Mouse (Mus musculus) intestine, embryonic 14.5 days (tissue): ENCODE data around the gene Casp9. TPM values are rescaled to one million over a fixed set of nuclear protein-coding genes. Genes with fewer than 3 reads are reported as not detected.
"Not testable (repeated sequence)": the region's sequence is repeated elsewhere in the genome, so short reads cannot be mapped to it uniquely, and the experiment has no call there.

ENCODE experiments used
- ATAC-seq: fragments of 200-750 bp; cut with Nextera tagmentation; replicated peaks from 2 replicates; pipeline ENCODE4 v1.8.0; 2017; ENCODE audit warnings: low read depth, moderate number of reproducible peaks, moderate TSS enrichment, moderate library complexity; ENCODE audit not compliant: low FRiP score, low TSS enrichment
- DNase-seq: peaks from one replicate; pipeline ENCODE4 v3.0.0-alpha.2; 2018; ENCODE audit warnings: low spot score
- H3K27ac ChIP-seq: fragments of 300-500 bp; sonication (generic); 2 replicates; pipeline ENCODE4 v1.5.1; 2014; ENCODE audit warnings: low read depth, mild to moderate bottlenecking, control low read depth
- H3K27me3 ChIP-seq: fragments of 300-500 bp; sonication (generic); replicated peaks from 2 replicates; pipeline ENCODE4 v1.6.1; 2014; ENCODE audit warnings: low read length, control low read depth; ENCODE audit not compliant: control insufficient read depth, insufficient read depth
- H3K36me3 ChIP-seq: fragments of 300-500 bp; sonication (generic); 2 replicates; pipeline ENCODE4 v1.6.1; 2014; ENCODE audit warnings: low read length, control low read depth; ENCODE audit not compliant: control insufficient read depth, insufficient read depth
- H3K4me1 ChIP-seq: fragments of 300-500 bp; sonication (generic); replicated peaks from 2 replicates; pipeline ENCODE4 v1.6.1; 2014; ENCODE audit warnings: low read length, control low read depth, mixed read lengths; ENCODE audit not compliant: control insufficient read depth, insufficient read depth
- H3K4me2 ChIP-seq: fragments of 300-500 bp; sonication (generic); 2 replicates; pipeline ENCODE4 v1.6.1; 2014; ENCODE audit warnings: low read length
- H3K4me3 ChIP-seq: fragments of 300-500 bp; sonication (generic); 2 replicates; pipeline ENCODE4 v1.5.1; 2014; ENCODE audit warnings: low read depth, low read length, control low read depth, mixed read lengths
- H3K9ac ChIP-seq: fragments of 300-500 bp; sonication (generic); 2 replicates; pipeline ENCODE4 v1.6.1; 2014; ENCODE audit warnings: mild to moderate bottlenecking, low read length
- H3K9me3 ChIP-seq: fragments of 300-500 bp; sonication (generic); 2 replicates; pipeline ENCODE4 v1.6.1; 2016; ENCODE audit warnings: low read length, control low read depth; ENCODE audit not compliant: control insufficient read depth
- WGBS: fragments of 180-500 bp; shearing (Covaris S2); extraction: QIAGEN DNeasy Blood & Tissue Kit; methylation state at CpG from one replicate; pipeline ENCODE4 v1.1.7; 2014; 5-methylcytosine and 5-hydroxymethylcytosine counted together
- polyA plus RNA-seq: library from polyadenylated mRNA; unstranded; fragments of >200 nt; fragmentation: Nextera tagmentation; extraction: Ambion mirVana; gene quantifications from 2 replicates; pipeline ENCODE4 v1.2.1, GENCODE M21; 2014

The Casp9 gene
- polyA plus RNA-seq, 1 experiment from 2014 or later = 19.3 TPM

DNA sequence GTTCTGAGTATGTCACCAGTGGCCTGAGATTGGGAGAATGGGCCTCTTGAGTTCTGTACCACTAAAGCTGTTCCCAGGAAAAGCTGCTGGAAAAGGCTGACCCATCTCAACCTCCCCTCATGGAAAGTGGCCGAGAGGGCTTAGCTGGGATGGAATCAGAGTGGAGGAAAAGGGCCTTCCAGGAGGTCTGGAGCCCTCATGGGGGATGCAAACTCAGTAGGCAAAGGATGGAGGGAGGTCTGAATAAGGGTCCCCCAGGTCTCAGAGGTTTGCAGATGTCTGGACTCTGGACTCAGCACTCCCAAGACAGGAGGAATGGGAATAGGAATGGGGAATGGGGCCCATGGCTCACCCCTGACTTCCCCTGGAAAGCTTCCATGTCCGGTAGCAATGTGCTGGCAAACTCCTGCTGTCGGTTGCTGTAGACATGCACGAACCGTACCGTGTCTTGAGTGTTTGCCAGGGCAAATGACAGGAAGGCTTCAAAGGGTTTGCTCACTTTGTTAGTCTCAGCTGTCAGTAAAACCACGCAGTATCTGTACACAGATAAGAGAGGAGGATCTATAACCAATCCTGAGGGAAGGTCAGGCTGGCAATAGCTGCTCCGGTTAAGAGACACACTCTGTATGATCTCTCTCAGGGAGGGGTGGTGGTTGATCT lies 23.8 kb upstream of the Casp9 start:
- H3K4me2 ChIP-seq = no peak overlapping the region
- WGBS = 87% methylated on average over 8 of the region's 8 CpGs
- H3K4me3 ChIP-seq = no peak overlapping the region
- H3K9ac ChIP-seq = no peak overlapping the region
- no peaks in the 10 kb centered on the region for H3K27me3 ChIP-seq
- ATAC-seq = no peak
- no peaks in the 10 kb centered on the region for H3K9me3 ChIP-seq
- no peak overlapping the region for H3K27ac ChIP-seq
- peaks cover 13% of the 10 kb centered on the region for H3K4me1 ChIP-seq
- H3K36me3 ChIP-seq = peaks cover 81% of the 10 kb centered on the region
- DNase-seq = no peak

DNA sequence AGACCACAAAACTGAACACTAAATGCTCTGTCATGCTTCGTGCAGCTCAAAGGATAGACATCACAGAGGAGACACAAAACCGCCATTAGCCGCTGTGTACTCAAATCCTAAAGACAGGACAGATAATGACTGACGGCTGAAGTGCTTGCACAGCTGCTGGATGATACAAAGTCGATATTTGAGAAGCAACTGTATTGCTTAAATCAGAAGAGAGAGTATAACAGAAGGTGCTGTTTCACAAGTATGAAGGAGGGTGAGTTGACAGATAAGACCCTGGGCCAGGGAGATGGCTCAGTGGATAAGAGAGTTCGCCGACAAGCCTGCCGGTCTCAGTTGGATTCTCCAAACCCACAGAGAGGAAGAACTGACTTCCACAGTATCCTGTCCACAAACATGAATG lies 21.6 kb upstream of the Casp9 start:
- ATAC-seq = no peak
- Histone ChIP-seq H3K9me3 (no peaks in the 10 kb centered on the region), H3K27ac (no peak overlapping the region), H3K4me1 (peaks cover 11% of the 10 kb centered on the region), H3K27me3 (no peaks in the 10 kb centered on the region), H3K36me3 (peaks cover 96% of the 10 kb centered on the region), H3K9ac (no peak overlapping the region), H3K4me2 (no peak overlapping the region), H3K4me3 (no peak overlapping the region)
- DNase-seq = no peak
- WGBS = 93% methylated on average over 8 of the region's 8 CpGs

DNA sequence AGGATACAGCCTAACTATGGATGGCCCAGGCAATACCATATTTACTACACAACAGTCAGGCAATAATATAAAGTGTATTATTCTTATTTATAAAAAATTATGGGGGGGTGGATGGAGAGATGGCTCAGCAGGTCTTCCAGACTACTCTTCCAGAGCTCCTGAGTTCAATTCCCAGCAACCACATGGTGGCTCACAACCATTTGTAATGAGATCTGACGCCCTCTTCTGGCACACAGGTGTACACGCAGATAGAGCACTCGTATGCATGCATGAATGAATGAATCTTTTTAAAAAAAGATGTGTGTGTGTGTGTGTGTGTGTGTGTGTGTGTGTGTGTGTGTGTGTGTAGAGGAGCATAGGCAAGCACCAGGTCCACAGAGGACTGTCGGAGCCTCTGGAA lies 20.4 kb upstream of the Casp9 start:
- H3K36me3 ChIP-seq = peaks cover 94% of the 10 kb centered on the region
- H3K4me2 ChIP-seq, DNase-seq, H3K4me1 ChIP-seq, H3K27me3 ChIP-seq, H3K9me3 ChIP-seq, ATAC-seq, H3K4me3 ChIP-seq, H3K9ac ChIP-seq, H3K27ac ChIP-seq: not testable (repeated sequence)
- WGBS = 82% methylated on average over 4 of the region's 4 CpGs

DNA sequence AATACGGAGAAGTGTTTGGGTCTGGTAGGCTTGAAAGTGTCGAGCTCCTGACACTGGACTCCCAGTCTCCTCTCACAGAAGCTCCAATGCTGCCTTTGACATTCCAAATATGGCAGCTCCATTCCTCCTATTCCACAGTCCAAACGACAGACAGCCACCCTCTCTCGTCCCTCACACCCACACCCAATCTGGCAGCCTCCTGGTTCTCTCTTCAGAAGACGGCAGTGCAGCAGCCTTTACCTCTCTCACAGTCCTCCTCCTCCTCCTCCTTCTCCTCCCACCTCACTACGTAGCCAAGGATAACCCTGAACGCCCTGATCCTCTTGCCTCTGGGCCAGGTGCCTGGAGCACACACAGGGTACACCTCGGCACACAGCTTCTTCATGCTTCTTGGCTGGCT lies 13.6 kb upstream of the Casp9 start:
- Histone ChIP-seq H3K9ac (no peak overlapping the region), H3K4me3 (no peak overlapping the region), H3K27me3 (no peaks in the 10 kb centered on the region), H3K27ac (no peak overlapping the region), H3K4me2 (no peak overlapping the region), H3K9me3 (no peaks in the 10 kb centered on the region), H3K4me1 (no peaks in the 10 kb centered on the region), H3K36me3 (peaks cover 83% of the 10 kb centered on the region)
- 88% methylated on average over 8 of the region's 8 CpGs for WGBS
- ATAC-seq (no peak), DNase-seq (no peak)

DNA sequence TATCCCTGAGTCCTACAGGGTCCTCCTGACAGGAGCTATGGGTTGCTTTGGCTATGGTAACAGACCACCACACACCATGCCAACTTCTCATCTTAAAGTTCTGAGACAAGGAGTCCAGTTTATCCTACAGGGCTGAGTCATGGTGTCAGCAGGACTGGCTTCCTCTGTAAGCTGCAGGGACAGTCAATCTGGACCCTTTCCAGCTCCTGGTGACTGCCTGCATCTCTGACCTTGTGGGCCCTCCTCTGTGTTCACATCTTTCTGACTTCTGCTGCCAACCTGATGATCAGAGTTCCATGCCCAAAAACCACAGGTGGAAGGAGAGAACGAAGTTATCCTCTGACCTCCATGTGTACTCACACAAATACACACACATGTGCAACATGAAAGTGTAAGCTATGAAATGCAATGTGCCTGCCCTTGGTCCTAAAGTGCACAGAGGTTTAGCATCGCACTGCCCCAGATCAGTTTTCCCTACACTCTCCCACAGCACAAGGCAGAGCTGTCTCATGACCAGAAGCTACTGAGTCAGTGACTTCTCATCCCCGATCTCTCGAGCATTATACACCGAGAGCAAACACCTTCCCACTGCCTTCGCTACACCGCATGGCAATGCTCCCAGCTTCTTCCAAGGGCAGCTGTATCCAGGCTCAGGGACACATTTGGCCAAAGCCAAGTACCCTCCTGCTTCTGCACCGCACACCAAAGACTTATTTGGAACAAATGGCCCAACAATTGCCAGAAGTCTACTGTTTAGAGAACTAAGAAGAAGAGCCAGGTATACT lies 12.0 kb upstream of the Casp9 start:
- no peaks in the 10 kb centered on the region for H3K27me3 ChIP-seq
- ATAC-seq = no peak

DNA sequence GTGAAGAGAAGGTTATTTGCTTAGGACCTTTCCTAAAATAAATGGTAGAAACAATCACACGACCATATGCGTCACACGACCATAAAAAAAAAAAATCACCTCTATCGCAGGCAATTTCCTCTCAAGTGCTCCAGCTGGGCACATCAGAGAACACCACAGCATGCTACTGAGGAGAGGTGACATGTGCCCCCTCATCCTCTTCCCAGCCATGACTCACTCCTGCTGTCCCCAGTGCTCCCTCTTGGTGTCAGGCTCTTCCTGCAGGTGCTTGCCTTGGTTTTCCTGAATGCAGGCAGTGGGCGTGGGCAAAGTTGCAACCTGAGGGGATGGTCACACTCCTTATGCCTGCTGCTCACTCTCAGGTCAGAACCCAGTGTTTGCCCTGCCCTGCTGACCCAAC lies 8.6 kb upstream of the Casp9 start:
- DNase-seq (no peak), ATAC-seq (no peak)
- Histone ChIP-seq H3K27ac (no peak overlapping the region), H3K9me3 (no peaks in the 10 kb centered on the region), H3K36me3 (peaks cover 64% of the 10 kb centered on the region), H3K4me2 (no peak overlapping the region), H3K4me1 (peaks cover 6% of the 10 kb centered on the region; the same call in 1 of the 2 replicates), H3K27me3 (no peaks in the 10 kb centered on the region), H3K4me3 (no peak overlapping the region), H3K9ac (no peak overlapping the region)
- 79% methylated on average over 5 of the region's 5 CpGs for WGBS

More for the DNA sequence above, 12.0 kb upstream of the Casp9 start:
- Histone ChIP-seq H3K4me3 (no peak overlapping the region), H3K4me2 (no peak overlapping the region), H3K27ac (no peak overlapping the region), H3K36me3 (peaks cover 73% of the 10 kb centered on the region), H3K9ac (no peak overlapping the region), H3K4me1 (no peaks in the 10 kb centered on the region), H3K9me3 (no peaks in the 10 kb centered on the region)
- DNase-seq = no peak
- 97% methylated on average over 8 of the region's 8 CpGs for WGBS

DNA sequence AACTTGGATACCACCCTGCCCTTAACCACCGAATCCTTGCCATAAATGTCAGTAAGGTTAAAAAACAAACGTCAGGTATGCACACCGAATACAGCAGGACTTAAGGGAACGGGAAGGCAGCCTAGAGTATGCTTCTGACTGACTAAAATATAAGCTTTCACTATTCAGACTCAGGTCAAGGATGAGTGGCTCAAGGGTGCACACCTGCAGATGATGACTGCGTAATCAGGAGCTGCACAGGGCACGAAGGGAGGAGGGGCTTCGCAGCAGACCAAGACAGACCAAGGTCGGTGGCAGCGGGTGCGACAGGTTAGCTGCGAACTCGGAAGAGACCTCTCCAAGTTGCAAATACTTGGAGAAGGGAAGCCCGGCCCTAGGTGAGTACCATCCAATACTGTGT lies 7.3 kb upstream of the Casp9 start:
- Histone ChIP-seq H3K27ac (no peak overlapping the region), H3K27me3 (no peaks in the 10 kb centered on the region), H3K9ac (no peak overlapping the region), H3K9me3 (no peaks in the 10 kb centered on the region), H3K4me1 (peaks cover 7% of the 10 kb centered on the region; the same call in 1 of the 2 replicates), H3K4me3 (no peak overlapping the region), H3K36me3 (peaks cover 56% of the 10 kb centered on the region), H3K4me2 (no peak overlapping the region)
- DNase-seq (no peak), ATAC-seq (no peak)
- WGBS = 93% methylated on average over 13 of the region's 13 CpGs

DNA sequence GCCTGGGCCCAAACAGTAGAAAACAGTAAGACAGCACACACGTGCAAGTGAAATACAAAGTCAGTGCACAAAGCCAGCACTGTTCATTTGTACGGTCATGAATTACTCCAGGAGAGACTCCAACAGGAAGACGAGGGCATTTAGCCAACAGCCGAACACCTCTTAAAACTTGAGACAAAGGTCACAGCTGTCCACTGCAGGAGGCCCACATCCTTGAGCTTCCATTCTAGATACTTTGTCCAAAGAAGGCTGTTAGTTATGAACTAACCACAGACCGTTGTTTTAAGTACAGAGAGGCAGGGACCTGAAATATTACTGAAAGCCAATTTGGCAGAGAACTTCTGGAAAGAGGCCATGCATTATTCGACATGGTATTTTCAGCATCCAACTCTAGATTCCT lies 6.4 kb upstream of the Casp9 start:
- Histone ChIP-seq H3K9ac (no peak overlapping the region), H3K4me3 (no peak overlapping the region), H3K27me3 (no peaks in the 10 kb centered on the region), H3K27ac (no peak overlapping the region), H3K4me1 (peaks cover 7% of the 10 kb centered on the region; the same call in 1 of the 2 replicates), H3K9me3 (no peaks in the 10 kb centered on the region), H3K4me2 (no peak overlapping the region), H3K36me3 (peaks cover 47% of the 10 kb centered on the region)
- ATAC-seq (no peak), DNase-seq (no peak)
- 72% methylated on average over 6 of the region's 6 CpGs for WGBS

DNA sequence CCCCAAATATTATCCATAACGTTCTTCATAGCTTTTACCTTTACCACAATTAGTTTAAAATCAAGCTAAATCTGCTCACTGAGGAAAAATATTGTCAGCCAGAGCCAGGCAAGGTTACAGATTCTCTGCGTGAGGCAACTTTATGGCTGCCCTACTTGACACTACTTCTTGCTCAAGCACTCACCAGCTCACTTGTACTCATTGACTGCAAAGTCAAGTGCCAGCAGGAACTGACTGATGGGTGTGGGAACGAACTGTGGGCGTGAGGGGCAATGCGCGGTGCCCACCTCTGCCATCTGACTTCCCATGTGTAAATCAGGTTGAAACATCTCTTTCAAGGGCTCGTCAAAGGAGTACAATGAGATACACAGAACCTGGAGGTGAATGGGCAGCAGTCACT lies 6.0 kb upstream of the Casp9 start:
- no peak overlapping the region for H3K9ac ChIP-seq
- H3K4me2 ChIP-seq = no peak overlapping the region
- H3K27me3 ChIP-seq = no peaks in the 10 kb centered on the region
- no peak for DNase-seq
- H3K4me1 ChIP-seq = peaks cover 7% of the 10 kb centered on the region; the same call in 1 of the 2 replicates
- no peak overlapping the region for H3K4me3 ChIP-seq
- ATAC-seq = no peak
- WGBS = 91% methylated on average over 7 of the region's 7 CpGs
- no peaks in the 10 kb centered on the region for H3K9me3 ChIP-seq
- H3K36me3 ChIP-seq = peaks cover 43% of the 10 kb centered on the region
- H3K27ac ChIP-seq = no peak overlapping the region
